Mouse (Mus musculus) right cerebral cortex, postnatal 14 days (tissue): ENCODE data around the gene Cntrob.

Experiments used
- DNase-seq: peaks from one replicate; pipeline ENCODE4 v3.0.0; 2022

Gene Cntrob

GRCm38 (mm10) chr11:69297799-69298198 is 25.8 kb downstream of the Cntrob start:
- no peak for DNase-seq

- DNase-seq, result no peak
Observed at GRCm38 (mm10) chr11:69295286-69295685, 28.3 kb downstream of the Cntrob start.

- DNase-seq, result no peak
Observed at GRCm38 (mm10) chr11:69291111-69291510, 32.5 kb downstream of the Cntrob start.

GRCm38 (mm10) chr11:69277267-69277666 is 46.3 kb downstream of the Cntrob start:
- DNase-seq, result no peak

GRCm38 (mm10) chr11:69276081-69276480 is 47.5 kb downstream of the Cntrob start:
- DNase-seq, result no peak

- DNase-seq, result no peak
Observed at GRCm38 (mm10) chr11:69275650-69276049, 47.9 kb downstream of the Cntrob start.

- peak; percentile 86 for DNase-seq
Observed at GRCm38 (mm10) chr11:69272122-69272740, 51.3 kb downstream of the Cntrob start.

- DNase-seq, result peak; percentile 82
Observed at GRCm38 (mm10) chr11:69269575-69269974, 54.0 kb downstream of the Cntrob start.

GRCm38 (mm10) chr11:69268100-69268499 is 55.5 kb downstream of the Cntrob start:
- no peak for DNase-seq

- DNase-seq, result no peak
Observed at GRCm38 (mm10) chr11:69267341-69267740, 56.2 kb downstream of the Cntrob start.

- DNase-seq, result peak; percentile 87
Observed at GRCm38 (mm10) chr11:69266253-69266652, 57.3 kb downstream of the Cntrob start.

GRCm38 (mm10) chr11:69265410-69265809 is 58.2 kb downstream of the Cntrob start:
- no peak for DNase-seq

GRCm38 (mm10) chr11:69264276-69264675 is 59.3 kb downstream of the Cntrob start:
- no peak for DNase-seq

GRCm38 (mm10) chr11:69260111-69260510 is 63.5 kb downstream of the Cntrob start:
- no peak for DNase-seq

- DNase-seq, result peak; percentile 31
Observed at GRCm38 (mm10) chr11:69258287-69258686, 65.3 kb downstream of the Cntrob start.

GRCm38 (mm10) chr11:69257807-69258206 is 65.8 kb downstream of the Cntrob start:
- DNase-seq, result no peak

- no peak for DNase-seq
Observed at GRCm38 (mm10) chr11:69257072-69257471, 66.5 kb downstream of the Cntrob start.

GRCm38 (mm10) chr11:69254808-69255207 is 68.8 kb downstream of the Cntrob start:
- DNase-seq, result no peak

- no peak for DNase-seq
Observed at GRCm38 (mm10) chr11:69253131-69253530, 70.4 kb downstream of the Cntrob start.

- DNase-seq, result no peak
Observed at GRCm38 (mm10) chr11:69251953-69252352, 71.6 kb downstream of the Cntrob start.

GRCm38 (mm10) chr11:69251135-69251842 is 72.3 kb downstream of the Cntrob start:
- no peak for DNase-seq

GRCm38 (mm10) chr11:69250106-69250505 is 73.5 kb downstream of the Cntrob start:
- DNase-seq, result no peak
